Mouse (Mus musculus) spleen, adult 2 months (tissue): Measurements from ENCODE around the gene Vrk1. TPM values are rescaled to one million over a fixed set of nuclear protein-coding genes. Genes with fewer than 3 reads are reported as not detected.
A peak's percentile ranks its signal among the peaks of the same experiment; 100 is the strongest.

Source experiments
- DNase-seq, 2 experiments: peaks; one replicate each; pipeline versions ENCODE4 v3.0.0 to v3.0.0-alpha.2; 2012 to 2021; ENCODE audit warnings: low spot score in 2 of 2, low read depth in 1 of 2
- H3K27ac ChIP-seq: fragments of 200-500 bp; 2 replicates; pipeline ENCODE4 v1.5.1; 2012; ENCODE audit warnings: low read length, inconsistent platforms; ENCODE audit not compliant: insufficient read depth
- H3K27me3 ChIP-seq: fragments of 200-500 bp; 2 replicates; pipeline ENCODE4 v1.6.1; 2012; ENCODE audit warnings: mild to moderate bottlenecking, moderate library complexity, low read length, inconsistent platforms; ENCODE audit not compliant: control insufficient read depth, insufficient read depth
- H3K36me3 ChIP-seq: fragments of 200-500 bp; 2 replicates; pipeline ENCODE4 v1.6.1; 2012; ENCODE audit warnings: mild to moderate bottlenecking, low read length, inconsistent platforms; ENCODE audit not compliant: control insufficient read depth, insufficient read depth
- H3K4me1 ChIP-seq: fragments of 200-500 bp; 2 replicates; pipeline ENCODE4 v1.6.1; 2011; ENCODE audit warnings: inconsistent platforms; ENCODE audit not compliant: control insufficient read depth, insufficient read depth, insufficient read length
- H3K4me3 ChIP-seq: fragments of 200-500 bp; 2 replicates; pipeline ENCODE4 v1.5.1; 2011; ENCODE audit warnings: mild to moderate bottlenecking, inconsistent platforms; ENCODE audit not compliant: insufficient read depth, insufficient read length; ENCODE audit errors: extremely low read depth
- CTCF ChIP-seq: fragments of 200-500 bp; IDR thresholded peaks from 2 replicates; pipeline ENCODE4 v1.5.1; 2011; ENCODE audit warnings: mild to moderate bottlenecking, inconsistent platforms; ENCODE audit not compliant: insufficient read depth, insufficient read length, insufficient replicate concordance; ENCODE audit errors: extremely low read depth
- POLR2A ChIP-seq: fragments of 200-500 bp; IDR thresholded peaks from 2 replicates; pipeline ENCODE4 v1.6.1; 2011; ENCODE audit warnings: low read depth, low read length, inconsistent platforms
- WGBS: fragments of 180-500 bp; shearing (Covaris S2); methylation state at CpG from one replicate; pipeline ENCODE4 v1.1.7; 2018; 5-methylcytosine and 5-hydroxymethylcytosine counted together
- polyA plus RNA-seq: library from polyadenylated mRNA; depleted of rRNA; stranded (reverse); fragments of >200 nt; gene quantifications from 2 replicates; pipeline ENCODE4 v1.2.3, GENCODE M21; 2012

Vrk1 gene
- polyA plus RNA-seq, 1 experiment = 8.4 TPM

DNA sequence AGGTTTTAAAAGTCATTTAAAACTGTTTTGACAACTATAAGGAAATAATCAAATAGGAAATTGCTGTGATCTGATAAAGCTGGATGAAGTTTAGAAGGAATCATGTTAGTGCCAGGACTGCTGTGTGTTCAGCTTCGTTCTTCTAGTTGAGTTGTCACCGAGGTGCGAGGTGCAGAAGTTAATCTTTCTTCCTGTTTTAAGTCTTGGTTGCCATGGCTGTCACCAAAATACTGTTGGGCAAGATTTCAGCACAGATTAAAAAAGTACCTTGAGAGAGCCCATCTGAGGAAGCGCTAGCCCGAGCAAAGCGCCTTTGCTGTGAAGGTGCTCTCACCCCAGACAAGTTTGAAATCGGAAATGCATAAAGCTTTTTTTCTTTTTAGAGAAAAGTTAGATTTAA, 24.2 kb downstream of the Vrk1 start:
- peak in 1 of 2 experiments; percentile 61 for DNase-seq
- Histone ChIP-seq H3K36me3 (peaks cover 4% of the 10 kb centered on the region), H3K27me3 (no peaks in the 10 kb centered on the region), H3K4me1 (peaks cover 23% of the 10 kb centered on the region; the same call in 1 of the 2 replicates), H3K4me3 (no peak overlapping the region), H3K27ac (0 out of 2 replicates have a peak overlapping the region, but pooled peaks have one; percentile 43)
- WGBS = 22% methylated on average over 7 of the region's 7 CpGs
- TF ChIP-seq CTCF (no peak), POLR2A (no peak)

DNA sequence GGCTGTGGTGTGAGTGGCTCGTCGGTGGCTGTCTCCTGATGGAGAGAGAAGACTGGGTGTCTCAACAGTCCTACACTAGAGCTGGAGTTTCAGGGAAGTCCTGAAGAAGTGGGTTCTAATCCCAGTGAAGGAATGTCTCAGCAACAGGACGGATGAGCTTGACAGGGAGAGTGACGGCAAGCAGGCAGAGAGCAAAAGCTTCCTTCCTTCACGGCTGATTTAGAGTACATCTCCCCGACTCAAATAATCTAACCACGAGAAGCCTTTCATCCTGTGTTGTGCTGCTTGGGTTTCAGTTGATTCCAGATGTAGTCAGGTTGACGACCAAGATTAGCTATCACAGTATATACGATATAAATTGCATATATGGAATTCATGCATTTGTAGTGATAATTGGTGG, 24.7 kb downstream of the Vrk1 start:
- TF ChIP-seq POLR2A (no peak), CTCF (no peak)
- H3K27me3 ChIP-seq = no peaks in the 10 kb centered on the region
- H3K4me3 ChIP-seq = no peak overlapping the region
- H3K4me1 ChIP-seq = peaks cover 22% of the 10 kb centered on the region; the same call in 1 of the 2 replicates
- H3K27ac ChIP-seq = peak overlapping the region; percentile 43; the same call in 1 of the 2 replicates
- peaks cover 6% of the 10 kb centered on the region for H3K36me3 ChIP-seq
- no peak for DNase-seq
- 53% methylated on average over 9 of the region's 9 CpGs for WGBS

DNA sequence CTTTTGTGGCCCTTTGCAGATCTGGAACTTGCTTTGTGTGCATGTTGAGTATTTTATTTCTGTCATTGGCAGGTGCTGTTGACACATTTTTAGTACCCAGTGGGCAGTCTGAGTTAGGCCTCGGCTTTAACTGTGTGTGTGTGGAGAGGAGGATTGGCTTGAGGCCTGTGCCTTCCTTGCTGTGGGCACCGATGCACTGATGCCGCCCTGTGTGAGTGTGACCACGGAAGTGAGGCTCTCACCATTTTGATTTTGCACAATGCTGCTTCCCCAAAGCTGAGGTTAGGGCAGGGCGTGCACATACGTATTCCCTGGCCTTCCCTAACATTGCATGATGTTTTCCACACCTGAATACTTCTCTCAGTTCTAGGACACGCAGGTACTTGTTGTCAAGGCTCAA, 30.2 kb downstream of the Vrk1 start:
- DNase-seq = no peak
- WGBS = 81% methylated on average over 7 of the region's 7 CpGs
- H3K27me3 ChIP-seq = no peaks in the 10 kb centered on the region
- H3K4me1 ChIP-seq = no peaks in the 10 kb centered on the region
- no peak overlapping the region for H3K27ac ChIP-seq
- H3K4me3 ChIP-seq = no peak overlapping the region
- H3K36me3 ChIP-seq = peaks cover 14% of the 10 kb centered on the region
- TF ChIP-seq CTCF (no peak), POLR2A (no peak)

DNA sequence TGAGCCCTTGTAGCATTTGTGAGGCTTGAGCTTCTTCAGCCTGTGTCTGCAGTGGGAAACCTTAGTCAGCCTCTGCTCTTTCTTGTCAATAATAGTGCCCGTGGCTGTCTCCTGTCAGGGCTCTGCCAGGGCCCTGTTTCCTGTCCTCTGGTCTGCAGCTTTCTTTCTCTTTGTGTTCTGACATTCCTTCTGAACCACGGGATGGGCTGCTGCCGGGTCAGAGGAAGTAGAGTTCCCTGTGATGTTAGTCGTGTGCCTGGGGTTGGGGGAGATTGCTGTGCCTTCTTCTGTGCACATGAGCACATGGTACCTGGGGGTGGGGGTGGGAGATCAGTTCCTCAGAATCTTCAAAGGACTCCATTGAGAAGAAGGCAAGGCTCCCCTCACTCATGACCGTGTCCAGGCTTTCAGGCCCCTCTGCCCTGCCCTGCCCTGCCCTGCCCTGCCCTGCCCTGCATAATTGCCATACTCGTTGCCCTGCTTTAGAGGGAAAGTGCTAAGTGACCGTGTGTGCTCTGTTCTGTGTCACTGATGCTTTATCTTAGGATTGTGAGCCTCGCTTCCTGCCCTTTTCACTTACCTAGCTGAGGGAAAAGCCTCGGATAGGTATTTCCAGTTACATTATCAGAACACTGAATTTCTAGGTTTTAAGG, 36.2 kb downstream of the Vrk1 start:
- Histone ChIP-seq H3K4me3 (no peak overlapping the region), H3K27me3 (no peaks in the 10 kb centered on the region), H3K27ac (no peak overlapping the region), H3K36me3 (peaks cover 13% of the 10 kb centered on the region), H3K4me1 (no peaks in the 10 kb centered on the region)
- TF ChIP-seq CTCF (no peak), POLR2A (no peak)
- WGBS = 56% methylated on average over 9 of the region's 9 CpGs
- DNase-seq = no peak

DNA sequence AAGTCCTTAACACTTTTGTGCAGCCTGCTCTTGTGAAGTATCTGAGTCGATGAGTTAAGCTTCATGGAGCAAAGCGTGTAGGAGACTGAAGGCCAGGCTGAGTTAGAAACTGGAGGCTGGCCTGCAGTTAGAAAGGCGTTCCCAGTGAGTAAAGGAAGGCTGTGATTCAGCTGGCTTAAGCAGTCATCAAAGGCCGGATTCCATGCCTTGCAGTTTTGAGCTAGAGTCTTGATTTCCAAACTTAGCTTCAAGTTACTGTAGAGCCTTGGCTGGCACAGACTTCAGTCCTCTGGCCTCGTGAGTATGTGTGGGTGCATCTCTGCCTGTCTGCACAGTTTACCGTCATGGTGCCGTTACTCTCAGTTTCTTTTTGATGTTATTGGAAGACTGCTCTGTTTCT, 42.2 kb downstream of the Vrk1 start:
- H3K4me3 ChIP-seq = no peak overlapping the region
- TF ChIP-seq CTCF = no peak
- no peak for TF ChIP-seq POLR2A
- 93% methylated on average over 7 of the region's 7 CpGs for WGBS
- no peak for DNase-seq
- H3K4me1 ChIP-seq = no peaks in the 10 kb centered on the region
- peaks cover 4% of the 10 kb centered on the region for H3K36me3 ChIP-seq
- H3K27ac ChIP-seq = no peak overlapping the region
- no peaks in the 10 kb centered on the region for H3K27me3 ChIP-seq

DNA sequence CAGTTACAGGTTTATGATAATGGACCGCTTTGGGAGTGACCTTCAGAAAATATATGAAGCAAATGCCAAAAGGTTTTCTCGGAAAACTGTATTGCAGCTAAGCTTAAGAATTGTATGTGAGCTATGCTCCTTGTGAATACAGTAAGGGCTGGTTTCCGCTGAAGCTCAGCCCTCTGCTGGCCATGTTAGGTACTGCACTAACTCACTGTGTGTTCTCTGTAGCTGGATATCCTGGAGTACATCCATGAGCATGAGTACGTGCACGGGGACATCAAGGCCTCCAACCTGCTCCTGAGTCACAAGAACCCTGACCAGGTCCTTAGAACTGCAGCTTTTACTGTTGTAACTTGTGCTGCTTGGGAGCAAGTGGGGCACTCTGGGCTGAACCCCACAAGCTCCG, 45.8 kb downstream of the Vrk1 start:
- H3K36me3 ChIP-seq = peaks cover 18% of the 10 kb centered on the region
- H3K4me1 ChIP-seq = no peaks in the 10 kb centered on the region
- TF ChIP-seq POLR2A = no peak
- TF ChIP-seq CTCF = peak; percentile 68; the same call in 1 of the 2 replicates
- WGBS = 42% methylated on average over 6 of the region's 6 CpGs
- no peak overlapping the region for H3K4me3 ChIP-seq
- H3K27me3 ChIP-seq = no peaks in the 10 kb centered on the region
- peak; percentile 28 to 69 for DNase-seq
- no peak overlapping the region for H3K27ac ChIP-seq

DNA sequence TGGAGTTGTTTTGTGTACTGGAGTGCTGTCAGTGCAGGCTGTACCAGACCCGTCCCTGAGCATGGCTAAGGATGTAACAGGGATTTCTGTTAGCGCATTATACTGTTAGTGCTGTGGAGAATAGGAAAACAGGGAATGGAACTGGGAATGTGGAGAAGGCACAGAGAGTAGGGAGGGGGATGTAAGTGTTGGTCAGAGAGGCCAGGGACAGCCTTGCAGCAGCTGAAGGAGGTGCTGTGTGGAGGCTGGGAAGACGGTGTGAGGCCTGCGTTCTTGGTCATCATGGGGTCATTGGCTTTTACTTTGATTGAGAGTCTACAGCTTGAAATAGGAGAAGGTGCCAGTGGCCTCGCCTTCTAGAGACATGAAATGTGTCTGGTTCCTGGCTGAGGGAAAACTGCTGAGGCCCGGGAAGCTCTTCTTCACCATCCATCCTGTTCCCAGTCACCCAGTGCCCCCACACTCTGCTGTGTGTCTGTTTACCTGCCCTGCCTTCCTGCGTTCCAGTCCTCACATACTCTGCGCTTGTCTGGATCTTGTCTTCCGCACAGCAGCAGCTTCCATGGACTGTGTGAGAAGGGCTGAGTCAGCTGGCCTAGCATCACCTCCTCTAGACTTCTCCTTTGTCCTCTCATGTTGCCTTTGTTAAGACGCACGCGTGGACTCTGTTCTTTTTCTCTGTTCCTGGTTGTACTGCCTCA, 50.0 kb downstream of the Vrk1 start:
- no peak overlapping the region for H3K27ac ChIP-seq
- no peak for DNase-seq
- no peaks in the 10 kb centered on the region for H3K4me1 ChIP-seq
- no peaks in the 10 kb centered on the region for H3K27me3 ChIP-seq
- WGBS = 95% methylated on average over 12 of the region's 12 CpGs
- TF ChIP-seq CTCF = no peak
- no peak for TF ChIP-seq POLR2A
- no peak overlapping the region for H3K4me3 ChIP-seq
- peaks cover 30% of the 10 kb centered on the region for H3K36me3 ChIP-seq
